Mouse (Mus musculus) left cerebral cortex, postnatal 10 days (tissue): ENCODE data around the gene 9430015G10Rik. TPM values are rescaled to one million over a fixed set of nuclear protein-coding genes. Genes with fewer than 3 reads are reported as not detected.

Experiments used
- DNase-seq, 2 experiments: peaks; one replicate each; pipeline ENCODE4 v3.0.0; 2021 to 2022; ENCODE audit warnings: low spot score in 2 of 2, mixed read lengths in 1 of 2; ENCODE audit errors: extremely low spot score in 1 of 2
- intact Hi-C: fragments of 180-260 bp; cut with DNase I; formaldehyde crosslinking; loops from one replicate; pipeline ENCODE4 v1.15.1; 2025
- total RNA-seq, 2 experiments: library from RNA; stranded (reverse); gene quantifications; 2 replicates each; pipeline ENCODE4 v1.2.3; 2021

Gene 9430015G10Rik
- 10 to 100 TPM; 26.5 to 27.9 TPM for total RNA-seq

DNA sequence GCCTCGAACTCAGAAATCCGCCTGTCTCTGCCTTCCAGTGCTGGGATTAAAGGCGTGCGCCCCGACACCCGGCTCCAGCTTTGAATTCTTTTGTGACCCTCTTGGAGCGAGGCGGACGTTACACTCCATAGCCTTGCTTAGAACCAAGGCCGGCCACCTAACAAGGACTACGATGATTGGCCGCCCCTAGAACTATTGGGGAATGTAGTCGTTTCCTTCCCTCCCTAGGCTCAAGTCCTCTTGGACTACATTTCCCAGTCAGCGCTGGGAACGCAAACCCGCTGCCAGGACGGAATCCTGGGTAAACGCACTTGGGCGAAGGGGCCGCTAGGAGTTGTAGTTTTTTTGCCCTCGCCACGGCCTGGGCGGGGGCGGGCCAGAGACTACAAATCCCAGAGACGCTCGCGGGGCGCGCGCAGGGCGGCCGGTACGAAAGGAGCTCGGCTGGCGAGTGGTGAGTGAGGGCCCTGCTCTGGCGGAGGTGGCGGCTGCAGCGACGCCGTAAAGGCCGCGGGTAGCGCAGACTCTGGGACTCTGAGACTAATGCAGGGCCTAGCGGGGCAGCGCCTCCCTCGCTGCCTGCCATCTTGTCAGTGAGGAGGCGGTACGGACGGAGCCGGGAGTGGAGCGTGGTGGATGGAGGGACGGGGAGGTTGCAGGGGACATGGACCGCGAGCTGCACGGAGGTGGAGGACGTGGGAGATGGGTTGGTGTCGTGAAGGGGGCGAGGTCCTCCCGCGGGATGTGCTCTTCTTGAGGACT lies at the start of gene 9430015G10Rik:
Gene 9430015G10Rik (plus strand): TSS at position 413 of the 762 bp plus-strand sequence.
- peak; percentile 98 to 99 for DNase-seq
- intact Hi-C loops: loop anchor here (5.0 kb wide), 1 partner anchor 82 kb away; the partner anchor contains the start of gene Tnfrsf18

DNA sequence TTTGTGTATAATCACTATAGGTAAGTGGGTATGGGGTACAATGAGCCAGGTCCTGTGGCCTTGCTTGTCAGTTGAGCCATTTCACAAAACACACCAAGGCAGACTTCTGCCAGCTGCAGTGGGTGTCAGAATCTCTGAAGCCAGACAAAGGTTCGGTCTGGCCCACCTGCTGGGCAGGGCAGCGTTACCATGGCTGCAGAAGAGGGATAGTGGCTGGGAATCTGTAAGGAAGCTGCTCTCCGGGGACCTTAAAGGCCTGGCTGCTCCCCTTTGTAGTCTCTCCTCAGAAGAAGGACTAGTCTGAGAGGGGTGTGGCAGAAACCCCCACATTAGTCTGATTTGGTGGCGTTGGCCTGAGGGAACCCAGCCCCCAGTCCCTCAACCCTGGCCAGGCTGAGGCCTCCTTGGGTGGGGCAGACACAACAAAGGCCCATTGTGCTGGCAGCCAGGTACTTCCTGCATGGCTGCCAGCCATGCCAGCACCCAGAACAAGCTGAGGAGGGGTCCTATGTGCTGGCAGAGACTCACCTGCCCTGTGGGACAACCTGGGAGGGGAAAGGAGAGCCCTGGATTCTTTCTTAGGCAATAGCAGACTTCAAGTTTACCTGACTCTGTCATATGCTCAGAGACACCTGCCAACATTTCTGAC lies 45.8 kb upstream of the 9430015G10Rik start:
- intact Hi-C loops: no loop called here
- no peak for DNase-seq

DNA sequence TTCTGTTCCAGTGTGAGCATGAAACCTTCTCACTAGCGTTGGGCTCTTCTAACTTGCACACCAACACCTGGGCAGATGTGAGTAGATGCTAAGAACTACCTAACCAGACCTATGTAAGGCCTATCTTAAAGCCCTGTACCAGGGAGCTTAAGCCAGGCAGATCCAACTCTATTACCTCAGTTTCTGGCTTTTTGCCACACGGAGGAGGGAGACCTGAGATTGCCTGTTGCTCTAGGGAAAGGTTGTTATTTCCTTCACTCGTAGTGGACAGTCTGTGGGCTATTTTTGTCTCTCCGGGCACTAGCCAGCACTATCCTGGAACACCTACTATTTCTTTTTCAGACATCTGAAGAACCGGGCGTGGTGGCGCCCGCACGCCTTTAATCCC lies 45.3 kb upstream of the 9430015G10Rik start:
- no peak for DNase-seq
- intact Hi-C loops: no loop called here

DNA sequence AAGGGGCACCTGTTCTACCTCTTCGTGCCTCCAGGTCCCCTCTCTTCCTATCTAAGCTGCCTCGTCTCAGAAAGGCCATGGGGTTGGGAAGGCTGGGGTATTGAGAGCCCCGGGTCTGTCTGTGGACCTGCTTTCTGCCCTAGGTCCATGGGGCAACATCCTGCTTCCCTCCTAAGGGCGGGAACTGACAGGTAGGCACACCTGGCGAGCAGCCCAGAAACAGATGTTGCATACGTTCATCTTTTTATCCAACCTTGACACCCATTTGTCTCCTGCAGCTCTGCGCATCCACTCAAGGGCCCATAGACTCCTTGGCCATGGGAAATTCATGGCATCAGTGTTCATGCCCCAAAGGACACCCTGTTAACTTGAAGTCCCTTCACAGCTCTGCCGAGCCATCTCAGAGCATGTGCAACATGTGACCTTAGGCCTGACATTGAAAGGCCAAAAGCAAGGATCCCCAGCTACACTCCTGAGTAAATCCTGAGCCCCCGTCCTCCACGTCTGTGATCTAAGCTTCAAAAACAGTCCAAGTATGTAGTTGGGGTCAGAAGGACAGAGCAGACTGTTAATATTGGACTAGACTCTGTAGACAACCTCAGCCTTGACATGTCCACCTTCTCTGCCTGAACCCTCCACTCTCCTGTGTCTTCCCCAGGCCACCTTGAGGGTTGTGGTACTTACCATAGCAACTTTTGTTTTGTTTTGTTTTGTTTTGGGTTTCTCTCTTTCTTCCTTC lies 44.5 kb upstream of the 9430015G10Rik start:
- intact Hi-C loops: no loop called here

DNA sequence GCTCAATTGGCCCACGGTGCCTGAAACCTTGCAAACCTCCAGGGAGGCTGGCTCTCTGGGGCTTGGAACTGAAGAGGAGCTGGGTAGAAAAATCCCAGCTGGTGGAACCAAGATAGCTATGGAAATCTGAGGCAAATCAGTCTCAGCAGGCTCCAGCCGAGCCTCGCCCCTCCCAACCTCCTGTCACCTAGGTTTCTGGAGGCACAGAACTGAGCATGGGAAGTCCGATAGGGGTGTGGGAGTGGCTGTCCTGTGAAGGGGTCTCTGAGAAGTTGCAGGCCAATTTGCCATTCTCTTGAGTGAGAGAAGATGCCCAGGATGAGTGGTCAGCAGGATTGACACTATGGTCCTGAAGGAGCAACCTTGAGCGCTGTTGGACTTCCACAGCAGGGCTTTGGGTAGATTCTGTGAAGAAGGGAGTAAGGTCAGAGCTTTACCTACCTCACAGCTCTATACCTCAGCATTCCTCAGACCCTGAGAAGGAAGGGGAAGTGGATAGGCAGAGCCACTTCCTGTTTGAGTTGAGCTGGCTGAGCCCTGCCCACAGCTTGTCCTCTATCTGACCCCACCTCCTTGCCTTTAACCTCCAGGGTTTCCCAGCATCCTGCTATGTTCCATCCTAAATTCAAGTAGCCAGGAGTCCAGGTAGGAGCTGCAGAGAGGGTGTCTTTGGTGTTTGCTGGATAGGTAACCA lies 42.4 kb upstream of the 9430015G10Rik start:
- intact Hi-C loops: no loop called here
- DNase-seq: no peak

More for the DNA sequence above, 44.5 kb upstream of the 9430015G10Rik start:
- DNase-seq: no peak

DNA sequence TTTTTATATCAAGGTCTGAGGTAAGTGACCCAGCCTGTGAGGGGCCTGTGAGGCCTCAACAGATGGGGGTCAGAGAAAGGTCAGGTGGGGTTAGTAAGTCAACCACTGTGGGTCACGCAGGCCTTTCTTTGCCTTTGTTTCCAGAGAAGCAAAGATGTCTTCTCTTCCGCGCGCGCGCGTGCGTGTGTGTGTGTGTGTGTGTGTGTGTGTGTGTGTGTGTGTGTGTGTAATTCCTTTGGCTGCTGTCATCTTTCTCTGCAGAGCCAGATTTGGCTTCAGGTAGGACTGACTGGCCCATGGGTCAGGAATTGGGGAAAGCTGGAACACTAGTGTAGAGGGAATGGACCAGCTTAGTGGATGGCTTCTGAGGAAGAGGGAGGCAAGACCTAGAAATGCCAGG lies 40.1 kb upstream of the 9430015G10Rik start:
- no peak for DNase-seq
- intact Hi-C loops: no loop called here

DNA sequence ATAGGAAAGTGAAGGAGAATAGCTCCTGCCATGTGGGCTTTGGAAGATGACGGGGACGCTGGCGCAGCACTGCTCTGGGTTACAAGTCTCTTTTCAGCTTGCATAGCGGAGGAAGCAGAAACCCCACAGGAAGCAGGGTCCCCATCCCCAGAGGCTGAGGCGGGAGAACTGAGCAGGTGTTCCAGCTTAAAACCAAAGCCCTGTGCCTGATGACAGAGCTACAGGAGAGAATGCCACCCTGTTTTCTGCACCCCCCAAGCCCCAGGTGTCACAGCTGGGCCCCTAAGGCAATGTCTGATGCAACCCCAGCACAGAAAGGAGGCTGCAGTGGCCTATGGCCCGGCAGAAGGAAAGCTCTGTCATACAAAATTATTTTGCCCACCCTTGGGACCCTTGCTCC lies 39.5 kb upstream of the 9430015G10Rik start:
- intact Hi-C loops: no loop called here
- no peak for DNase-seq

DNA sequence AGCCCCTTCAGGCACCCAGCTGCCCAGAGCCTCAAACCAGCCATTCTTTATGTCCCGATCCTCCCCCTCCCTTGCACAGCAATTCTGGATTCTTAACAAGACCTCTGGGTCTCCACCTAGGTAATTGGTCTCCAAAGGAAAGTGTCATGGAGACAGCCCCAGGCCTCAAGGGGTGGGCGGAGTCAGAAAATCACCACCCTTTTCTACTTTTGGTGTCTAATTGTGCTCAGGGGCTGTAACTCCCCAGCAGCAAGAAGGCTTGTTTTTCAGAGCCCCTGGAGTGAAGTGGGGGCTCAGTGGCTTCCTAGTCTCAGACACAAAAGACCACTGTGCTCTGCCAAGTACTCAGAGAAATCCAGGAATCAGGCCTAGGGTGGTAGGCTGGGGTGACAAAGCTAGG lies 39.1 kb upstream of the 9430015G10Rik start:
- no peak for DNase-seq
- intact Hi-C loops: no loop called here

DNA sequence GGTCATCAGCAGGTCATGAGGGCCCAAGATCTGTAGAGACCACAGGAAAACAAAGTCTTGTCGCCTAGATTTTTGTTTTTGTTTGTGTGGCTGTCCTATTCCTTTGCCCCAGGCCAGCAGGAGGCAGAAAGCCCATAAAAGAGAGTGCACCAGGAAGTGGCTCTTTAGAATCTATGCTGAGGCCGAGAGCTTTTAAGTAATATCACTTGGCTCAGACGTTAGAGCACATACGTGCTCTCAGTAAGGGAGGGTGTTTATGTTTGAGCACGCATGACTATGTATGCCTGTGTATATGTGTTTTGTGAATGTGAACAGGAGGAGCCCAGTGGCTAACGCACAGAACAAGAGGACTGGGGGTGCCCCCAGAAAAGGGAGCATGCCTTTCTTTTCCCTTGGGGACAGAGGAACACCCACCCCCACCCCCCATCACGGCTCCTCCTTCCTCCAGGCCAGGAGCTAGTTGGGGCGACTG lies 32.8 kb upstream of the 9430015G10Rik start:
- no peak for DNase-seq

DNA sequence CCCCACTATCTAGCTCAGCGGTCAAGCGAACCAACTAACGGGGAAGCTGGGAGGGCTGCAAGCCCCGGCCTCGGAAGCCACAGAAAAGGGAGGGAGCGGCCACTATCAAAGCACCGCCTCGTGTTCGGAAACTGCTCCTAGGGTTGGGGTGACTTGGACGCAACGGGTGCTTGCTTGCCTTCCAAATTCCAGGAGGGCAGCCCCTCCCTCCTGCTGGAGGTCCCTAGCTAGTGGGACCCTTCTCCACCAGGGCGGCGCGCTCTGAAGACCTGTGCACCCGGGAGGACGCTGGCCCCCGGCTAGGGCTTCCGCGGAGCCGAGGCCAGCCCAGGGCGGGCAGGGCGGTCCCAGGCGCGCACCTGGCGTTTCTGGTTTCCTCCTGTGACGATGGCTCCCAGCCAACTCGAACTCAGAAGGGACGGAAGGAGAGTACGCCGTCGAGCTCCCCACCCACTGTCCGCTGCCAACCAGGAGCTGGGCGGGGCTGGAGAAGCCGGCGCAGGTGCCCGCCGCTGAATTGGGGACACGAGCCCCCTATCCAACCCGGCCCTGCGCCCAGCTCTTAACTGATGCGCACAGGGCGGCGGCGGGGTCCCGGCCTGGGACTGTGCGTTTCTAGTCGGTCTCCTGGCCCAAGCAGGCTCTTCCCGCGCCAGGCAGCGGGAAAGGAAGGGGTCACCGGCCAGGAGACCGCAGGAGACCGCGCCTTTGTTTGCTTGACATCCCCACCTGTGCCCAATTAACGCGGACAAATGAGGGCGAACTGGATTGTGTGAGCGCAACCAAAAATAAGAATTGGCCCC lies 32.1 kb upstream of the 9430015G10Rik start:
- intact Hi-C loops: no loop called here
- peak in 1 of 2 experiments; percentile 63 for DNase-seq

More for the DNA sequence above, 32.8 kb upstream of the 9430015G10Rik start:
- intact Hi-C loops: no loop called here

DNA sequence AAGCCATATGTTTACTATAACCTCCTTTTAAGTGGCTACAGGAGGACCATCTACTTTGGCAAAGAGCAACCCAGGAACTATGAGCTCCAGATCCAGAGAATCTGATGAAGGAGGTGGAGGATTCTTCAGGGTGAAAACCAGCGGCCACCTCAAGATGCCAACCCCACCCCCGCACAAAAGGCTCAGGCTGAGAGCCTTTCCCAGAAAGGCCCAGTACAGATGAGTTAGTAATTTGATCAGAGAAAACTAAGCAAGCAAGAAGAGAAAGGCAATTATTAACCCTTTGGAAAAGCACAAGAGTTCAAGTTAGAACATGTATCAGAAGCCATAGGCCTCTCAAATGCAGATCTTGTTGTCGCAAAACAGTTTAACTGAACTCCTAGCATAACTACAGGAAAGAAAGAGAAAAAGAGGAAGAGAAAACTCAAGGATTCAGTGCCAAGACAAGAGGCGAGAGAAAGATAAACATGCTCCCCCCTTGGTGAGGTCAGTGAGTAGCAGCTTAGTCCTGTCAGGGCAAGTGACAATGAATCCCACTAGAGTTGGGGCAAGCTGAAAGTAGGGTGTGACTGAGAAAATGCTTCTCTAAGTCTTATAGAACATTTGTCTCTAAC lies 27.1 kb upstream of the 9430015G10Rik start:
- no peak for DNase-seq
- intact Hi-C loops: no loop called here

DNA sequence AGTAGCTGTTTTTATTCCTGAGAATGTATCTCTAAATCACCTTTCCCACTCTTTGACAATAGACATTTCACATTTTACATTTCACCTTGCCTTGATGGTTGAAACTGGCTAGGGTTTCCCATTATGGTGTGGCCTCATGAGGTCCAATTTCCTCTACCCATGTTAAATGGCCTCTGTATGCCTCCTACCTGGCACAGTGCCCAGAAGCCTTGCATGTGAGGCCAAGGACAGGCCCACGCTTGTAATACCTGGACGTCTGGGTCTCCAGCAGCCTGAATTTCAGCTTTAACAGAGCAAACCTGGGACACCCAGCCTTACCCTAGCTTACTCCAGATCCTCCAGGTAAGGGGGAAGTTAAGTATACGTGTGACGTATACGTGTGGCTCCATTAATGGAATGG lies 26.4 kb upstream of the 9430015G10Rik start:
- no peak for DNase-seq
- intact Hi-C loops: no loop called here

DNA sequence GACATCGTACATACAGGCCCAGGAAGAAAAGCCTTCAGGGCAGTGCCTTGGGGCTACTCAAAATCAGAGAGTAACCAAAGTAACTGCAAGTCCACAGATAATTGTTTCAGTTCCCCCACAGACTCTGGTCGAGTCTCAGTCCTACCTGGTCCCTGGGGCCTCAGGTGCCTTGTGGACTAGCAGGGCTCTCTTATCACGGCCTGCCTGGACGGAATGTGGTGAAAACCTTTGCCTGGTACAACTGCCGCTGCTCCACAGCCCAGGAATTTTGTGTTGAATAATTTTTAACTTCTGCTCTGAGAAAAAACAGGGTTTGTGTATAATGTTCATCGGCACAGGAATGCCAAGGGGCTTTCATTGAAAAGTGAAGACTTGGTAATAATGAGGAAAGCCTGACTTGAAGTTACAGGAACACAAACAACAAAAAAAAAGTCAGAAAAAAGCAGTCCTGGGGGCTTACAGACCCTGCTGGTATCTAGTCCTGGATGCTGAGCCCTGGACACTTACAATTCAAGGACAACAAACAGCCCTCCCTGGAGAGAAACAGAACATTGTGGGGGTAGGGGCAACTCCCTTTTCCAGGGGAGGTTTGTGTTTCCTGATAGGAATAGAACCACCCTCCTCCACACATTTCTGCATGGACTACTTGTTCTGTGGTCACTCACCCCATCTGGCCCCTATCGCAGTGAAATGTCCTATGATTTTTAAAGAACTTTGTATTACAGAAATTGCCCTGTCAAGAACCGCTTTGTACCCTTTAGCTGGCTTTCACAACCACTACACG lies 25.5 kb upstream of the 9430015G10Rik start:
- intact Hi-C loops: no loop called here
- no peak for DNase-seq

DNA sequence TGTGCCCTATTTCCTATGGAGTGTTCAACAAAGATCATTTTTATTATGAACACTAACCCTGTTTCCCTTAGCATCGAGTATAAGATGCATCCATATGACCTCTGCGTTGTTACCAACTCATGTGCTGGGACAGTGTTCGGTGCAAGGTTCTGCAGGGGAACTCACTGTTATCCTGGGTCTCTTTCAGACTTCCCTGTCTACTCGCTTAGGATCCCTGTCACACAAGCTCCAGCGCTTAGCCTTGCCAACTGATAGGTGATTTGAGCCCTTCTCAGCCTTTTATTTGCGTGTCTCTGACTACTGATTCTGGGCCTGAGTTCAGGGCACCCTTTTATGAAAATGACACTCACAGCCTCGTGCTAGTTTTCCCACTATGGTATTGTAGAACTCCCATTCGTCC lies 24.5 kb upstream of the 9430015G10Rik start:
- intact Hi-C loops: no loop called here
- no peak for DNase-seq

DNA sequence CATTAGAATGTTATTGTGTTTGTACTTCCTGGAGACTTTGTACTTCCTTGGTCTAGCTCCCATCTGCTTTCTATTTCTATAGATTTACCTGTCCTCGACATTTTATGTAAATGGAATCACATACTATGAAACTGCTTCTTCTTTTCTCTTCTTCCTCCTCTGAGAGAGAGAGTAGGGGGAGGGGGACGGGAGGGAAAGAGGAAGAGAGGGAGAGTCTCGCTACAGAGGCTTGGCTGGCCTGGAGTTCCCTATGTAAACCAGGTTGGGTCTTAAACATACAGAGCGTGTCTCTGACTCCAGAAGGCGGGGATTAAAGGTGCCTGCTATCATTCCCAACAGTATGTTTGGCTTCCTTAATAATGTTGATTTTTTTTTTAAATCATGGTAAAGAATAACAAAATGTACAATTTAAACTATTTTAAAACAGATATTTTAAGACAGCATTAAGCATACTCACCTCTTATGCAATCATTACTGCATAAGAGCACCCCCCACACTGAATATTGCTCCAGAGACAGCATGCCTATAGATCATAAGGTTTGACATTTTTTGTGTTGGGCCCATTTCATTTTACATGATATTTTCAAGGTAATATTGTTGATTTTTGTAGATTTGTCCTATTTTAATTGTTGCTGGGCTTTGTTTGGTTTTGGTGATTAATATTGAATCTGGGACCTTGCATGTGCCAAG lies 22.2 kb upstream of the 9430015G10Rik start:
- intact Hi-C loops: no loop called here
- DNase-seq: no peak

DNA sequence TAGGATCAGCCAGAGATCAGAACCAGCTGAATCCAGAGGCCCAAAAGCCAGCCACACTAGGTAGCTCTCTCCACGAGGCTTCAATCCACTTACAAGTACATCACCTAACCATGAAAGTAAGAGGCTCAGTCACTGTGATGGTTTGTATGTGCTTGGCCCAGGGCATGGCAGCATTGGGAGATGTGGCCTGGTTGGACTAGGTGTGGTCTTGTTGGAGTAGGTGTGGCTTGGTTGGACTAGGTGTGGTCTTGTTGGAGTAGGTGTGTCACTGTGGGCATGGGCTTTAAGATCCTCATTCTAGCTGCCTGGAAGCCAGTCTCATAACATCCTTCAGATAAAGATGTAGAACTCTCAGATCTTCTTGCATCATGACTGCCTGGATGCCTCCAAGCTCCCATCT lies 18.5 kb upstream of the 9430015G10Rik start:
- intact Hi-C loops: loop anchor here (10.0 kb wide), 1 partner anchor 126 kb away; the partner anchor contains the start of gene C1qtnf12
- DNase-seq: no peak
